In genomic region chr10:86064937-86065336, GRCm38 (mm10) we compare ENCODE assay signal across 8 mouse cellular contexts. TPM values are rescaled to one million over a fixed set of nuclear protein-coding genes. Genes with fewer than 3 reads are reported as not detected.
A peak's percentile ranks its signal among the peaks of the same experiment; 100 is the strongest.
DNase-seq lines count a peak whose midpoint lies in the region; ATAC-seq and TF ChIP-seq lines count a peak whose summit lies in the region.

No protein-coding gene starts in this region.

- peak; percentile 20 for DNase-seq in CD4-positive helper T cell, adult 2 months (ENCODE audit: low read depth, low spot score)
- peak; percentile 56 for DNase-seq in brain, embryonic 18.5 days (ENCODE audit: low read depth, low spot score)
- peak; percentile 75 for DNase-seq in fibroblast of lung, adult 2 months (ENCODE audit: low read depth)
- peak; percentile 97 for DNase-seq in kidney, postnatal 0 days (ENCODE audit: low spot score)
- peak; percentile 59 for DNase-seq in liver

- peaks cover 7% of the 10 kb centered on the region for H3K9me3 ChIP-seq in heart, embryonic 13.5 days
- no peaks in the 10 kb centered on the region for H3K9me3 ChIP-seq in kidney, postnatal 0 days (replicated peaks; ENCODE audit: low read length)
- 0 out of 2 replicates have a peak, but pooled peaks cover 4% of the 10 kb centered on the region for H3K9me3 ChIP-seq in stomach, embryonic 15.5 days

- peak; percentile 98 for TF ChIP-seq CTCF in kidney, postnatal 0 days (IDR thresholded peaks at IDR 0.05; ENCODE audit: low read depth)

- 11% methylated on average over 4 of the region's 4 CpGs for WGBS in heart, embryonic 13.5 days
- WGBS in kidney, postnatal 0 days = 3% methylated on average over 4 of the region's 4 CpGs
- 3% methylated on average over 4 of the region's 4 CpGs for WGBS in stomach, embryonic 15.5 days

- no peaks in the 10 kb centered on the region for H3K79me2 ChIP-seq in myocyte (ENCODE audit: control insufficient read depth, insufficient read depth)

- H3K4me2 ChIP-seq in heart, embryonic 13.5 days = no peak overlapping the region
- no peak overlapping the region for H3K4me2 ChIP-seq in kidney, postnatal 0 days (ENCODE audit: low read length)
- H3K4me2 ChIP-seq in myocyte (ENCODE audit: low read depth) = no peak overlapping the region
- H3K4me2 ChIP-seq in stomach, embryonic 15.5 days = no peak overlapping the region

- no peak for TF ChIP-seq POLR2A in myocyte (IDR thresholded peaks at IDR 0.05; ENCODE audit: insufficient read length, low read depth)

- no peak for ATAC-seq in heart, embryonic 13.5 days (ENCODE audit: extremely low read depth, insufficient number of reproducible peaks, low FRiP score, low TSS enrichment)
- ATAC-seq in kidney, postnatal 0 days (replicated peaks; ENCODE audit: low FRiP score, low read depth) = peak; percentile 78
- peak; percentile 59; the same call in 1 of the 2 replicates for ATAC-seq in stomach, embryonic 15.5 days (ENCODE audit: insufficient read depth, low FRiP score, low read depth)

- H3K27me3 ChIP-seq in heart, embryonic 13.5 days (replicated peaks) = peaks cover 9% of the 10 kb centered on the region
- no peaks in the 10 kb centered on the region for H3K27me3 ChIP-seq in kidney, postnatal 0 days (ENCODE audit: insufficient read depth, low read length)
- H3K27me3 ChIP-seq in myocyte (ENCODE audit: control insufficient read depth, insufficient read depth, insufficient read length) = no peaks in the 10 kb centered on the region
- no peaks in the 10 kb centered on the region for H3K27me3 ChIP-seq in stomach, embryonic 15.5 days (replicated peaks)

- H3K4me3 ChIP-seq in heart, embryonic 13.5 days = no peak overlapping the region
- no peak overlapping the region for H3K4me3 ChIP-seq in kidney, postnatal 0 days (replicated peaks; ENCODE audit: low read depth, low read length)
- no peak overlapping the region for H3K4me3 ChIP-seq in myocyte
- no peak overlapping the region for H3K4me3 ChIP-seq in stomach, embryonic 15.5 days (replicated peaks)

- no peak overlapping the region for H3K27ac ChIP-seq in heart, embryonic 13.5 days (replicated peaks)
- H3K27ac ChIP-seq in kidney, postnatal 0 days = peak overlapping the region; percentile 16; the same call in 1 of the 2 replicates
- H3K27ac ChIP-seq in stomach, embryonic 15.5 days = no peak overlapping the region

- H3K36me3 ChIP-seq in heart, embryonic 13.5 days = no peaks in the 10 kb centered on the region
- no peaks in the 10 kb centered on the region for H3K36me3 ChIP-seq in kidney, postnatal 0 days (ENCODE audit: insufficient read depth, low read length)
- H3K36me3 ChIP-seq in myocyte (ENCODE audit: control insufficient read depth, insufficient read depth) = no peaks in the 10 kb centered on the region
- no peaks in the 10 kb centered on the region for H3K36me3 ChIP-seq in stomach, embryonic 15.5 days

- 0 out of 2 replicates have a peak overlapping the region, but pooled peaks have one; percentile 10 for H3K9ac ChIP-seq in heart, embryonic 13.5 days
- no peak overlapping the region for H3K9ac ChIP-seq in kidney, postnatal 0 days (ENCODE audit: low read depth, low read length)
- H3K9ac ChIP-seq in stomach, embryonic 15.5 days = no peak overlapping the region

- H3K4me1 ChIP-seq in heart, embryonic 13.5 days = peaks cover 3% of the 10 kb centered on the region
- no peaks in the 10 kb centered on the region; the same call in 1 of the 2 replicates for H3K4me1 ChIP-seq in kidney, postnatal 0 days (replicated peaks; ENCODE audit: insufficient read depth, low read length)
- peaks cover 5% of the 10 kb centered on the region; the same call in 1 of the 2 replicates for H3K4me1 ChIP-seq in stomach, embryonic 15.5 days

- no peak overlapping the region for H3ac ChIP-seq in myocyte (ENCODE audit: control insufficient read depth, insufficient read length)

TF ChIP-seq in myocyte, 11 proteins besides CTCF, POLR2A, EP300 and RAD21:
- TF ChIP-seq MAX (IDR thresholded peaks at IDR 0.05; ENCODE audit: low read depth) (no peak), SRF (IDR thresholded peaks at IDR 0.05; ENCODE audit: control insufficient read depth, insufficient read length, low read depth) (no peak), TCF12 (IDR thresholded peaks at IDR 0.05; ENCODE audit: insufficient read depth, poor library complexity, severe bottlenecking) (no peak), USF1 (IDR thresholded peaks at IDR 0.05; ENCODE audit: low read depth) (peak; percentile 5), REST (IDR thresholded peaks at IDR 0.05; ENCODE audit: insufficient read depth, insufficient read length) (no peak)

RNA-seq across cellular contexts. Expression of gene Fbxo7, which starts 43.2 kb away (rescaled TPM):
- polyA plus RNA-seq in heart, embryonic 13.5 days (2015; fragmentation: Nextera tagmentation; extraction: Ambion mirVana) = 21.2 and 22.6 TPM in 2 replicates
- polyA plus RNA-seq in kidney, postnatal 0 days (2015; fragmentation: Nextera tagmentation; extraction: Ambion mirVana) = 41.0 and 42.9 TPM in 2 replicates
- 6.9 TPM for polyA plus RNA-seq in myocyte (2012; fragmentation: generic; extraction: Trizol)
- 30.9 and 31.3 TPM in 2 replicates for polyA plus RNA-seq in stomach, embryonic 15.5 days (2015; fragmentation: Nextera tagmentation; extraction: Ambion mirVana)

RNA-seq across cellular contexts. Expression of gene Bpifc, which starts 53.2 kb away (rescaled TPM):
- not detected in 2 replicates for polyA plus RNA-seq in heart, embryonic 13.5 days (2015; fragmentation: Nextera tagmentation; extraction: Ambion mirVana)
- polyA plus RNA-seq in kidney, postnatal 0 days (2015; fragmentation: Nextera tagmentation; extraction: Ambion mirVana) = 0.25 and 0.38 TPM in 2 replicates
- not detected for polyA plus RNA-seq in myocyte (2012; fragmentation: generic; extraction: Trizol)
- polyA plus RNA-seq in stomach, embryonic 15.5 days (2015; fragmentation: Nextera tagmentation; extraction: Ambion mirVana) = 0.19 and 0.71 TPM in 2 replicates

Comparison
In these comparisons a context has a peak if more than half of its experiments do, and no peak if none do; other contexts are left out.
1. DNase-seq: peak in every context shown above with its lines; median percentile 97 in kidney, postnatal 0 days; 75 in fibroblast of lung, adult 2 months; 59 in liver; 56 in brain, embryonic 18.5 days; 20 in CD4-positive helper T cell, adult 2 months.